Mouse (Mus musculus) spleen, postnatal 14 days (tissue): ENCODE data around the gene Kcnip4.

Experiments used
- DNase-seq, 2 experiments: peaks; one replicate each; pipeline ENCODE4 v3.0.0; 2021 to 2022; ENCODE audit warnings: low spot score in 2 of 2

Kcnip4 gene

DNA sequence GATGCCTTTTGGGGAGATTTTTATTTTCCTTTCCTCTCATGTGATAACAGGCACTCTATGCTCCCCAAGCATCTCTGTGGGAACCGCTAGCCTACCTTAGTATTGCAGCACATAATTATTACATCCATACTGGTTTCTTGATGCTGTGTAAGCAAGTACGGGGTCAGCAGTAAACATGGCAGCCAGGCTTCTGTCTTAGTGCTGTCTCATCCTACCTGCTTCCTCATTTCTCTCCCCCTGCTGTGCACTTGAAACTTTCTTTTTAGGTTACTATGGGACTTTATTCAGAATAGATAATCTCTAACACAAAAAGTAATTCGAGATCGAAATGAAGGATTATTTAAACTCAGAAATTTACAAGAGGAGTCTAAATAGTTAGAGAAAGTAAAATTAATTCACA is 973.0 kb downstream of the Kcnip4 start:
- no peak for DNase-seq

DNA sequence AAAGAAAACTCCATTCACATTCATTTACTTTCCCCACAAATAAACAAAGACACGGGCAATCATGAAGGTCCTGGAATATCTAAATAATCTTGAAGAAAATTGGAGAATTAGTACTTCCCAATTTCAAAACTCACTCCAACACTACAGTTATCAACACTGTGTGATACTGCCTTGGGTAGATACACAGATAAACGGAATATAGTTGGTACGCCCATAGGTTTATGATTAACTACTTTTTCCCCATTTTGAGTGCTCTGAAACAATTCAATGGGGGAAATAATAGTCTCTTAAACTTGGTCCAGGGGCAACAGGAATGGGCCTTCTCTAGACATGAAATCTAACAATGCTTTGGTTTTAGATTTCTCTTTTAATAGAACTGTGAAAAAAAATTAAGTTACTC is 978.9 kb downstream of the Kcnip4 start:
- no peak for DNase-seq

DNA sequence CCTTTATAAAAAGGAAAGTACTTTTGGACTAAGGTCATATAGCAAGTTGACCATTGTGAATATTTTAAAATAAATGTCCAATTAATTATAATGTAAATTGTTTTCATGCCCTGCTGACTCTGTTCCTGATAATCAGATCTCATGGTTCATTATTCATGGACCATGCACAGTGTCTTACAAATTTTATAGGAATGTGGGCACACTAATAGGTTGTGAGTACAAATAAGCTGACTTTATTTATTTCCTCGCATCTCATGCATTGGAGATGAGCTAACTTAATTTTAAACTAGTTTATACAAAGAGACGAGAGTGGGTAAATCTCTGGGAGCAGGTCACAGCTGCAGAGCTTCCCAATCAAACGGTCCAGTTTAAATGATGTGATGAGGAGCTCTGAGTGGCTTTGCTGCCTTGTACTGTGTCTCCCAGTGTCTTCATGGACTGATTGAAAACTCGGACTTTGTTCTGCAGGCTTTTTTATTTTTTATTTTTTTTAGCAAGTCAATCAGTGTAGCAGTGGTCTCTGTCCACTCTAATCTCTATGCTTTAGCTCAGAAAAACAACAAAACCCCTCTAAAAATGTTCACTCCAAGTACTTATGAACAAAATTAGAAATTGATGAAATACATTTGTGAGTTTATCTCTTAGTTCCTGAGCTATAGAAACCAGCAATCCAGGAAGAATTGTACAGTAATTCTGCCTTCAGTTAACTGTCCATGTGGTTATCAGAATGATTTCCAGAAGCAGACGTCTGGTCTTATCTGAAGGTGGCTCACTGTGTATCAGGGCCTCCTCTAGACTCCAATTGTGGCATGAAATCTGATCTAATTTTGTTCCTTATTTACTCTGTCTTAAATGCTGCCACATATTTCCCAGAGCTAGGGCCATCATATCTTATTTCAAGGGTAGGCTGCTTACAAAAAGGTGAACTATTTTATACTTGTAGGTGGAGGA is 979.6 kb downstream of the Kcnip4 start:
- no peak for DNase-seq

DNA sequence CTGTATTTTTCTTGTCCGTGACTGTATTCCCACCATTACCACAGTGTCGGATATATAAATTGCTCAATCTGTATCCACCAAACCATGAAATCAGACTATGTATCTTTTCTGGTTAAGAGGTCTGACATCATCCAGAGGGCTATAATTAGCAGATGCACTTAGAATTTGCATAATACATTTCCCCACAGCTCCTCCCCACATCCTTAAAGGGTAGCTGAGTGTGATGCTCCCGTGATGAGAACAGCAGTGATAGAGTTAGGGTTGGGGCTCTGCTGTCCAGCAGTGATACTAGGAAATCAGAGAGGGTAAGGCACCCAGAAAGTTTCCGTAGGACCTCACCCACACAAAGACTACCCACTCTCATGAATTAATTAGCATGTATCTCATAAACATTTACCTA is 1006.7 kb downstream of the Kcnip4 start:
- DNase-seq: no peak

DNA sequence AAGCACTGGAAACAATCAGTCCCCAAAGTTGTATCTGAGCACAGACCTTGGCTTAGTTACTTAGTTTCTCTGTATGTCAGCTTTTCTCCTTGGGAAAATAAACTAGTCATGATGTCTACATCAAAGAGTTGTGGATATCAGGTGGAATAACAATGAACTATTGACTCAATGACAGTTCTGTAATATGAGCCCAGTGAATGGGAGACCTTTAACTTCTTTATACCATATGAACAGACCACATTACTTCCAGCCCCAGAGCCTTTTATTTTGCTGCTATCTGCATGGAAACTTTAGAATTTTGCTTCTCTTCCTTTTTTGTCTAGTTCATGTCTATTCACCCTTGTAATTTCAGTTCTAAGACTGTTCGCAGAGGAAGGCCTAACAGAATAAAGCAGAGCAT is 1011.4 kb downstream of the Kcnip4 start:
- DNase-seq: no peak

DNA sequence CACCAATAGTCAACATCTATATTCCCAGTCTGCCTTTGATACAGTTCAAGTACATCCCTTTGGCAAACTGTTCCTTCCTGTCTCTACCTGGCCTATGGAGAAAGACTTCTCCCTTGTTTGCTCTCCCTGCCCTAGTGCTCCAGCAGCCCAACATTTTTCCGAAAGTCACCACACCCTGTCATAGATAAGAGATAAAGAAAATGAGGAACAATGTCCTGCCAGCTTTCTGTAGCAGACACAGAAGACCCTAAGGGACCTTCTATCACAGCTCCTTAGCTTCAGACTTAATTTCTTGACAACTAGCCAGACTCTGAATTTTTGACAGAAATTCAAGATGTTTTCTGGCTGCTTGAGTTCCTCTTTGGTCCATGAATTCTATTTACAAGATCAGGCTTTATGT is 1013.4 kb downstream of the Kcnip4 start:
- no peak for DNase-seq

DNA sequence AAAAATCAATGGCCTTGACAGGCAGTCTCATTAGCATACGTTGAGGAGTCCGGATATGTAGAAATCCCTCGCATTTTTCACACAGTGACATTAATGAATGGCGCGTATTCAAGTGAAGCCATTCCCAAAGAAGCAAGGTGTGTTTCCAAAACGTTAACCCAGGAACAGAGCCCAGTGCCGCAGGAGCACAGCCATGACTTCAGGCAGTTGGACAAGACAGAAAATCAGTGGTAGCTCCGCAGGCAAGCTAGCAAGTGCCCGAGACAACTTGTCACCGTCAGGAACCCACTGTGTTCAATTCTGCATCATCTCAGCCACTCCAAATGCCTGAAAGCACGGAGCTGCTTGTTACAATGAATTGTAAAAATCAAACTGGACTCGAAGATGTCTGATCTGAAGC is 1014.5 kb downstream of the Kcnip4 start:
- DNase-seq: no peak

DNA sequence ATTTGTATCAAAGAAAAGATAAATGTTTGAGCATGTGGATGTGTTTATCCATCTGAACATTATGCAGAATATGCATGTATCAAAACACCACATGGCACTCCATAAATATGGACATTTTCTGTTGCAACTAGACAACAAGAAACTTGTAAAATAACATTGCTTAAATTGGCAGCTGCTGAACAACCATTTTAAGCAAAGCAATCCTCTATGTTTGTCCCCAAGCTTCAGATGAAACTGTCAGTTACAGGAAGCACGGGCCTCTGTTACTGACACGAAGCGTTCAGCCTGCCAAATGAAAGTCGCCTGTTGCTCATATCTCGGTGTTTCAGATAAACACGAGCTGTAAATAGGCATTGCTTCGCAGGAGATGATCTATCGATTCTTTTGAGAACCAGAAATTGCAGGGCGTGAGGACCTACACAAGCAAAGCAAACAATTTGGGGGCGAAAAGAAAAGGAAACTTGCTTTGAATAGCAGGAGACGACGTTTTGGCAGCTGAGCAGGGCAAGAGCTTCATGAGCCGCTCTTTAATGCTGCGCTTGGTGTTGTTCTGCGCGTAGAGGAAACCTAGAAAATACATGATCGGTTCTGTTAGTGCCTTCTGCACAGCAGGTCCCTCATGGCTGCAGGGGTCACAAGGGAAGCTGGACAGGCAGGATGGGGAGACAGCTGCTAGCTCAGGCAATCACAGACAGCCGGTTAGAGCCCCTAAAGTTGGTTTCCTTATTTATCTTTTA is 1015.3 kb downstream of the Kcnip4 start:
- DNase-seq: no peak

DNA sequence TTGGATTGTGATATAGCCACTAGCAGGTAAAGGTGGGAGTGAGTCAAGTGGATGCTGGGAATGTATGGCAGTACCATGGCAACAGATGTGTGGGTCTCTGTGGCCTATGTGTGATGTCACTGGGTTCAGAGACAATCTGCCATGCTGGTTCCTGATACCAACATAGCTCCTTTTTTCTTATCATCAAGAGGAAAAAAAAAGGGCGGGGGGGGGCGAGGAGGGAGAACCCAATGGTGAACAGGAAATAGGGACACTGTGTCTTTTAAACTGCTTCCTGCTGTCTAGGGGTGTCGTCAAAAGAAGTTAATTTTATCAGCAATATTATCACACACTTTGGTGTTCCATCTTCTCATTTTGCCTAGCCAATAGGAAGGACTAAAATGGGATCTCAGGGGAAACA is 1021.6 kb downstream of the Kcnip4 start:
- DNase-seq: no peak

DNA sequence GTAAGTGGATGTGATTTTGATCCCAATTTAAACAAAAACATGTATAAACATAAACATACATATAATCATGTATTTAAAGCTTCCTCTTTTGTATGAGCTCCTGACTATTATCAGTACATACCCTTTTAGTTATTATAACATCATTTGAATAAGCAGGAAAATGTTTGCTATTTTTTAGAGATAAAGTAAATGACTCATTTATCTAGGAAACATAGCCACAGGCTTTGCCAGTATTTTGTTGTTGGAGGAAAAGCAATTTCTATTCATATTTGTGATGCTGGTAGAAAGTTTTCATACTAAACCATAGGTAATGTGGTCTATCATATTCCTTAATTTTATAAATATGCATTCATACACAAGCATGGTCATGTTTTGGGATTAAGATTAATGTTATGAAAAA is 1022.3 kb downstream of the Kcnip4 start:
- no peak for DNase-seq

DNA sequence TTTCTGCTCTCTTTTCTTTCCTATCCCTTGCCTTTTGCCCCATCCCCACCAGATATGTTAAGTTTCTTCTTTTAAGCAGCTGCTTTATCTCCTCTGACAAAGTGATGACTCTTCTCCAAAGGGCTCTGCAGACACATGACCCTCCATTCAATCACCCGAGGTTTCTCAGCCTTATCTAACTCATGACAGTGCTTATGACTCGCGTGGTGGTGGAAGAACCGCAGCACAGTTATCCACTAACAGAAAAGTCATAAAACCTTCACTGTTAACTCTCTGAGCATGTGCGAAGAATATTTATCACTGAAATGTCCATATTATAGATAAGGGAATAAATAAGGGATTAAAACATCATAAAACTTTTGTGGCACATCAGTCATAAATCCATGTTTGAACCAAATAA is 1024.5 kb downstream of the Kcnip4 start:
- no peak for DNase-seq

DNA sequence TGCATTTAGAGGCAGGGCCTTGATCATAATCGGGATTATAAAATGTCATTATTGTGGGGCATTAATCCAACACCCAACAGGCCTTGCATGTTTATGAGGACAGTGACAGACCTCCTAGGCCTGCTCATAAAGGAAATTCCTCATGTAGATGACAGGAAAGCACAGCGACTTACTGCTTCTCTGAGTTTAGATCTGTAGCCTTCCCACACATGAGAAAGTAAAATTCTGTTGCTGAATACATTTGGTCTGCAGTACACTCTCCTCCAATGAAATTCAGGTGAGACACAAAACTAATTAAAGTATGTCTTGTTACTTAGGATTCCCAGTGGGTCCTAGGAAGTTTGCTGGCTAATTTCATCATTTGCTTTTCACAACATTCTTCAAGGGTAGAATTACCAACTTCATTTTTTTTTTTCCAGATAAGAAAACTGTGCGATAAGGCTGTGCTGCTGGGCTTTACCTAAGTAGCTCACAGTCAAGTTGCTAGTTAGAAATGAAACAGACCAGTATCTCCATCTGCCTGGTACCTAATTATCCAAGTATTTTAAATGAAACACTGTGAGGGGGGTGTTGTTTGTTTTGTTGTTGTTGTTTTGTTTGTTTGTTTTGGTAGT is 1033.7 kb downstream of the Kcnip4 start:
- DNase-seq: no peak

DNA sequence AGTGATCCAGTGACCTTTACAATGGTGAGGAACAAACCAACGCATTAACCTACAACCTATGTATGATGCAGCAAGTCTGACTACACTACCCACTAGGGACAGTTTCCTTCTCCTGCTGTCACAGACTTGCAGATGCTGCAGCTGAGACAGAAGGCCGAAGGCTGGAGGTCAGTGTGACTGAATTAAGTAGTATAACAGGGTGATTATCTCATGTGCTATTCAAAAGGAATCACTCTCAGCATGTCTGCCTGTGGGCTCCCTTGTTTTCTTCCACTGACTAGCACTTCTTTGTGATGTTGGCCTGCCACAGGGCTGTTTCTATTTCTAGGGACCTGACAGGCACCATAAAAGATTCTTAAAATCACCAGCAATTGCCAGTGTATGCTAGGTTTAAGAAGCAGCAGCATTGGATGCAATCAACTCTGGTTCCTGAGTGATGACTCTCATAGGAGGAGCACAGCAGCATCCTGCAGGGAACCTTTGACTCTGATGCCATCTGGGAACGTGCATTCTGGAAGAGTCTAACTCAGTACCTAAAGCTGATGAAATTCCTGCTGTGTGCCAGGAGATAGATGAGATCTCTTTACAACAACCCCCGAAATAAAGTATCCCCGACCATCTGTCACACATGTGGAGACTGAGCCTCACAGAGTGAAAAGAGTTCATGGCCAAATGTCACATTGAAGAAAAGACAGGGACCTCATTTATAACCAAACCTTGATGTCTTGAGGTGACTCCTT is 1035.0 kb downstream of the Kcnip4 start:
- DNase-seq: no peak

DNA sequence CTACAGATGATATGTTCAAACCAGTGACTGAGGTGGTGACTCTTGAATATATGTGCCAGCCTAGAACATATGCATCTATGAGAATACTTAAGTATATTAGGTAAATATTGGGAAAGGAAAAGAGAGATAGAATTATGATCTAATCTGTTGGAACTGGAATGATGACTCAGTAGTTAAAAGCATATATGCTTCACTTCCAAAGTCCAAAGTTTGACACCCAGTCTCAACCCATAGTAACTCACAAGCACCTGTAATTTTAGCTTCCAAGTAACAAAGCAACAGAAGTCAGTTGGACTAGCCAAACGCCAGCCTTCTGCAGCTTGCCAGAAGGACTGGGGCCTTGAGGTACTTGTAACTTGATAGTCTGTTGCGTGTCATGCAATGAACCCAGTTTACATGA is 1041.6 kb downstream of the Kcnip4 start:
- DNase-seq: no peak

DNA sequence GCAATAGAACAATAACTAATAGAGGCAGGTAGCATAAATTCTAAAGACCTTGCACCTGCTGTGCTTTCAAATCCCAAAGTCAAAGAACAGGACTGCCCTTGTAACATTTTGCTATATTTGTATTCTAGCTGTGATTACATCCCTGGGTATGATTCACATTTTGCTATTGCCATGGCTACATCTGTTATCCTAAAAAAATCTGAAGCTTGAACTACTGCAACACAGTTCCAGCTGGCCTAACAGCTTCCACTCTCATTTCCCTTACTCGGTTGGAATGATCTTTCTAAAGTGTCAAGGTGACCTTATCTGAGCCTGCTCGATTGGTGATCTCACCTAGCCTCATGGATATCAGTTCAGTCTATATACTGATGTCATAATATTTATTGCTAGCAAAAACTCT is 1064.5 kb downstream of the Kcnip4 start:
- DNase-seq: no peak

DNA sequence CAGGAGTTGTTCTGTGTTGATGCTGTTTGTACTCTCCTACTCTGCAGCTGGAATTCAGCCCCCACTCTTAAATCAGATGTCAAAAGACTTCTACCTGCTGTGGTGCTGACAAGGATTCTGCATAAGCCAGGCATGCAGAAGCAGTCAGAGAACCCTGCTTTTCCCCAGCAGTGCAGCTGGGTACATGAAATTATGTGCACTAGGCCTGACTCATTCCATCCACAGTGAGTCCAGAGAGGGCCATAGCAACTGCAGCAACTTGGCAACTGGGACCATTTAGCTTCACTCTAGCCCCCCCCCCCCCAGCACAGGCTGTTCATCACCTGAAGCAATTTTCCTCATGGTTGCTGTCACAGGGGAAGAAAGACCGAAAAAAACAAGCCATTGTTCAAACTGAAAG is 1075.8 kb downstream of the Kcnip4 start:
- no peak for DNase-seq

DNA sequence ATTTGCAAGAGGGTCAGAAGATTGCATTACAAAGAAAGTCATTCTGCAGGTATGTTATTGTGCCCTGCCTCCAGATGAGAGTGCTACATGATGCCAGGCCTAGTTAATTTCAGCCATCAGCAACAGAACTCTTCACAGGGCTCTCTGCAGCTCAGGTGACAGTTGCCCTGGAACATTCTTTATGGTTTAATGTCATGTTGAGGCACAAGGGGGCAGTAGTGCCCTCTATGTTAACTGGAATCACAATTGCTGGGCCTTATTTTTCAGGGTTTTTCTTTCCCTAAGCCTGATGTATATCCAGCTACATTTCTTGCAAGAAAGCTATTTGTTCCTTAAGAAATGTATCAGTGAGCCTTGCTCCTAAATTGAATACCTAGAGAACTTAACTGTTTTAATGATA is 1094.2 kb downstream of the Kcnip4 start:
- no peak for DNase-seq

DNA sequence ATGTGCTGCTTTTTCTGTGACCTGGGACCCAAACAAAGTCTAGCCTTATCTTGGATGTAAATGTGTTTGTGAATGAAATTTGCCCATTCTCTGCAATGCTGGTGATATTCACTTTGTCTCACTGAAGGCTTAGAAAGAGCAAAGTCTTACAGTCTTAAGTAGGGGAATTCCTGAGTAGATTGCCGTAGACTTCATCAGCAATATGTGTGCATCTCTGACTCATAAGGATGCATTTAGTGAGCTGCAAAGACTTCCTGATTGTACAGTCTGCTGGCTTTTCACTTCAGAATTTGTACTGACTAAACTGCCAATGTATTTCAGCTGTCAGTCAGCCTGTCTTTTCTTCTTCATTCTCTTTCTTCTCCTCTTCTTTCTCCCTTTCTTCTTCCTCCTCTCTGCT is 1102.8 kb downstream of the Kcnip4 start:
- no peak for DNase-seq

DNA sequence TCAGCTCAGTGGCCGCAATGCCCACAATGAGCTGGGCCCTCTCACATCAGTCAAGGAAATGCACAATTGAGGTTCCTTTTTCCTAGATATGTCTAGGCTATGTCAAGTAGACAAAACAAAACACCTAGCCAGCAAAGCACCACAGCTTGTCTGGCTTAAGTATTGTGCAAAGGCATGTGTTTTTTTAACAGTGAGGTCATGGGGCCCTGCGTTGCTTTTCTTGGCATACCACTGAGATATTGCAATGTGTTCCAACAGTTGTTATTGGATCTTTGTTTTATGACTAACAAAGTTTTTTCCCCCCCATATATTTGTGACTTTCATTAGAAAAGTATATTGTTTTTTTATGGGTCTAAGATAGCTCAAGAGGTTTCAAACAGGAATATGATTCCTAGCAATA is 1105.0 kb downstream of the Kcnip4 start:
- no peak for DNase-seq

DNA sequence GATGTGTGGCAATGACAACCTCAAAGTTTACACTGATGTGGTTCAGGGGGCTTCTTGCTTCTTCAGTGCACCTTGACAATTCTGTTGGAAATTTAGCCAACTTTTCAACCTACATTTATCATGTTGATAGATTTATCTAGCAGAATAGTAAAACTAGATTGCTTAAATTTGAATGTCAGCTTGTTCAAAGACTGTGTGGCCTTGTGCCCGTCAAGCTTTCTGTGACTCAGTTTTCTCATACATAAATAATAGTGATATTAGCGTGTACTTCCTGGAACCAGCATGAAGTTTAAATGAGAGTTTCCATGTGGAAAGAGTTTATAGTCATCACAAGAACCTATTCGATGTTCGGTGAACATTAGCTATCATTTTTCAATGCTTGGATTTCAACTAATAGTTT is 1112.4 kb downstream of the Kcnip4 start:
- no peak for DNase-seq

DNA sequence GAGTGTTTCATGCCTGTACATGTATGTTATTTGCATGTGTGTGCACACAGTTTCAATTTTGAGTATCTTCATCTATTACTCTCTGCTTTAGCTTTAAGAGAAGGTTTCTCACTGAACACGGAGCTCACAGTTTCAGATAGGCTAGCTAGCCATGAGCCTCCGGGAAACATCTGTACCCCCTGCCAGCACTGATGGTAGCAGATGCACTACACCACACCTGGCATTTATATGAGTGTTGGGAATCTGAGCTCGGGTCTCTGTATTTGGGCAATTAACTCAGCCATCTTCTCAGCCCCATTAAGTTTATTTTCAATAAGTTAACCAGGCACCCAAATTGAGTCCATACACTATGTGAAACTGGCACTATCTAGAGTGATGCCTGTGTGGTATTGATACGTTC is 1113.2 kb downstream of the Kcnip4 start:
- no peak for DNase-seq

DNA sequence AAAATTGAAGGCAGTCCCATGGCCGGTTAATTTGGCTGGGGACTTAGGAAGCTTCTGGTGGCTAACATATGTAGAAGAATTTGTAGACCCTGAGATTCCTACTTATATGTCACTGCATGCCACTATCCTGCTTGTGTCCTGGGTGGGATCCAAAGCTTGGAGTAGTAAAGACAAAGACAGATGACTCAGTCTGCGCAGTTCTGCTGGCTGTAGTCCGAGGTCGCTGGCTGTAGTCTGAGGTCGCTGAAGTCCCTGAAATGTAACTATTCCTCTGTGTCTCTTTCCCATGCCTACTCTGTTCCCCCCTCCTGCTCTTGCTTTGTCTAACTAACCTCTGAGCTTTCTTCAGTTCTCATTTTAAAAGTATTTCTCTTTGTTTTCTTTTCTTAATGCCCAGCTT is 1114.4 kb downstream of the Kcnip4 start:
- no peak for DNase-seq
